Mouse (Mus musculus): ENCODE results near the gene Celf6. TPM values are rescaled to one million over a fixed set of nuclear protein-coding genes. Genes with fewer than 3 reads are reported as not detected.

The Celf6 gene
- total and polyA plus RNA-seq, 3 experiments = not detected

DNA sequence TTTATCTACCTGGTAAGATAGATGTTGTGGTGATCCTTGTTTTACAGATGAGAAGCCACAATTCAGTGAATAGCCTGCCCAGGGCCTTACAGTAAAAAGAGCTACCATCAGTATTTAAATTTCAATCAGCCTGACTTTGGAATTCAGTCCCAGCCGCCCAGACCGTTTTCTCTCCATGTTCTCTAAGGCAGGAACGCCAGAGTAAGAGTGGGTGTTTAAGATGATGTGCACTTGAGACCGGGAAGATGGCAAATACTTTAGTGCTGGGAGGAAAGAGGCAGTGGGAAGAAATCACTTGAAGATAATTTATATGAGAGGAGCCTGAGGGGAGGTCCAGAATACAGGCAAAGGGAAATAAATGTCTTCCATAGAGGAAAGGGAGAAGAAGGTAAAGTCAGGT lies 27.6 kb upstream of the Celf6 start:
- dilution Hi-C loops (cut with MboI; ENCODE audit: extremely low pct_ligation_motif_present, extremely low pct_unique_long_range_greater_than_20kb, low sequenced_read_pairs) = no loop called here
- Histone ChIP-seq H3K9ac (ENCODE audit: insufficient read depth, low read depth) (no peak overlapping the region), H3K4me2 (ENCODE audit: insufficient read depth, low read depth, poor library complexity, severe bottlenecking) (no peak overlapping the region), H3K36me3 (replicated peaks in 1 of 2; ENCODE audit: control insufficient read depth in 1 of 2, insufficient read depth in 1 of 2, low read length in 1 of 2) (peaks cover 28 to 66% of the 10 kb centered on the region in 2 experiments), H3K4me1 (ENCODE audit: control insufficient read depth in 1 of 2, insufficient read depth in 2 of 2) (peaks cover 0 to 34% of the 10 kb centered on the region in 2 experiments; a peak in 3 of 4 replicates), H3K4me3 (replicated peaks in 1 of 3; ENCODE audit: low read depth in 2 of 3, low read length in 2 of 3, poor library complexity in 1 of 3) (no peak overlapping the region), H3K79me2 (replicated peaks; ENCODE audit: control insufficient read depth, extremely low read depth, insufficient read depth, poor library complexity, severe bottlenecking) (peaks cover 4% of the 10 kb centered on the region; the same call in 1 of the 2 replicates), H3K9me3 (replicated peaks; ENCODE audit: low read length) (no peaks in the 10 kb centered on the region), H3K27ac (ENCODE audit: insufficient read depth, low read depth) (no peak overlapping the region), H3K27me3 (replicated peaks) (no peaks in the 10 kb centered on the region)
- no peak for TF ChIP-seq POLR2A (IDR thresholded peaks at IDR 0.05; ENCODE audit: low read depth, low read length)
- TF ChIP-seq HCFC1 (IDR thresholded peaks at IDR 0.05; ENCODE audit: low read depth, low read length) = no peak
- TF ChIP-seq ELF1 (IDR thresholded peaks at IDR 0.05; ENCODE audit: low read depth, low read length) = no peak
- TF ChIP-seq USF1 (IDR thresholded peaks at IDR 0.05; ENCODE audit: low read depth, low read length) = no peak
- TF ChIP-seq MXI1 (IDR thresholded peaks at IDR 0.05; ENCODE audit: low read depth, low read length) = no peak
- TF ChIP-seq USF2 (conservative IDR thresholded peaks at IDR 0.05; ENCODE audit: low read depth, low read length) = no peak
- no peak for TF ChIP-seq JUN (IDR thresholded peaks at IDR 0.05; ENCODE audit: insufficient read depth, low read depth, low read length)
- no peak for TF ChIP-seq ZKSCAN1 (IDR thresholded peaks at IDR 0.05; ENCODE audit: borderline replicate concordance, low read depth, low read length)
- no peak for TF ChIP-seq ETS1 (conservative IDR thresholded peaks at IDR 0.05; ENCODE audit: low read depth, low read length)
- no peak for TF ChIP-seq MAFK (IDR thresholded peaks at IDR 0.05; ENCODE audit: insufficient replicate concordance, low read length)
- no peak for TF ChIP-seq EP300 (IDR thresholded peaks at IDR 0.05; ENCODE audit: low read length)
- TF ChIP-seq ZC3H11A (IDR thresholded peaks at IDR 0.05; ENCODE audit: low read depth, low read length) = no peak
- in situ Hi-C loops (cut with MboI; ENCODE audit: low pct_ligation_motif_present, low pct_unique_long_range_greater_than_20kb, low sequenced_read_pairs) = no loop called here
- DNase-seq (ENCODE audit: extremely low read depth) = no peak

DNA sequence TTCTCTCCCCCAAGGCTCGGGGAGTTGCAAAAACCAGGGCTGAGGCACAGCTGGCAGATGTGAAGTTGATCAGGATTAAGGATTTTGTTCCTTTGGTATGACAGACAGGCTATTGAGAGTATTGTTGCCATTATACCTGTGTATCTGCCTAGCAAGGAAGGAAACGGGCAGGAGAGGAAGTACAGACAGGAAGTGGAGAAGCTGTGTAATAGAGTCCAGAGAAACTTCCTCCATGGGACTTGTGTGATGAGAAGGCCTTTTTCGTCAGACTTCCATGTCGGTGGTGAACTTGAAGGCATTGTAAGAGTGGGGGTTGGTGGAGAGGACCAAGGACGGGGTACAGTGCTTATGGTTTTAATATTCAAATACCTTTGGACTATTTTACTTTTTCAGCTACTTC lies 26.7 kb upstream of the Celf6 start:
- no peak for TF ChIP-seq CHD1 (IDR thresholded peaks at IDR 0.05; ENCODE audit: low read depth, low read length)
- TF ChIP-seq MEF2A (IDR thresholded peaks at IDR 0.05; ENCODE audit: borderline replicate concordance, low read depth, low read length) = no peak
- TF ChIP-seq E2F4 (IDR thresholded peaks at IDR 0.05; ENCODE audit: insufficient replicate concordance, low read depth, low read length) = no peak
- TF ChIP-seq MYC (IDR thresholded peaks at IDR 0.05; ENCODE audit: low read depth, low read length) = no peak
- no peak for TF ChIP-seq SIN3A (IDR thresholded peaks at IDR 0.05; ENCODE audit: low read length)
- TF ChIP-seq JUND (conservative IDR thresholded peaks at IDR 0.05; ENCODE audit: low read depth, low read length) = no peak
- no peak for TF ChIP-seq KAT2A (IDR thresholded peaks at IDR 0.05; ENCODE audit: insufficient replicate concordance, low read length)
- TF ChIP-seq EP300 (IDR thresholded peaks at IDR 0.05; ENCODE audit: low read length) = no peak
- TF ChIP-seq RAD21 (IDR thresholded peaks at IDR 0.05; ENCODE audit: low read depth, low read length) = no peak
- TF ChIP-seq MAZ (IDR thresholded peaks at IDR 0.05; ENCODE audit: low read depth, low read length) = no peak
- TF ChIP-seq TCF12 (IDR thresholded peaks at IDR 0.05; ENCODE audit: low read depth, low read length) = no peak
- no peak for TF ChIP-seq GABPA (IDR thresholded peaks at IDR 0.05; ENCODE audit: insufficient replicate concordance, low read depth, low read length)
- H3K9ac ChIP-seq (ENCODE audit: insufficient read depth, low read depth) = no peak overlapping the region
- dilution Hi-C loops (cut with MboI; ENCODE audit: extremely low pct_ligation_motif_present, extremely low pct_unique_long_range_greater_than_20kb, low sequenced_read_pairs) (no loop called here), in situ Hi-C loops (cut with MboI; ENCODE audit: low pct_ligation_motif_present, low pct_unique_long_range_greater_than_20kb, low sequenced_read_pairs) (no loop called here)
- peaks cover 32 to 73% of the 10 kb centered on the region in 2 experiments for H3K36me3 ChIP-seq (replicated peaks in 1 of 2; ENCODE audit: control insufficient read depth in 1 of 2, insufficient read depth in 1 of 2, low read length in 1 of 2)
- no peaks in the 10 kb centered on the region for H3K27me3 ChIP-seq (replicated peaks)
- H3K79me2 ChIP-seq (replicated peaks; ENCODE audit: control insufficient read depth, extremely low read depth, insufficient read depth, poor library complexity, severe bottlenecking) = peaks cover 4% of the 10 kb centered on the region; the same call in 1 of the 2 replicates
- no peak overlapping the region for H3K4me2 ChIP-seq (ENCODE audit: insufficient read depth, low read depth, poor library complexity, severe bottlenecking)
- no peak overlapping the region for H3K4me3 ChIP-seq (replicated peaks in 1 of 3; ENCODE audit: low read depth in 2 of 3, low read length in 2 of 3, poor library complexity in 1 of 3)
- H3K4me1 ChIP-seq (ENCODE audit: control insufficient read depth in 1 of 2, insufficient read depth in 2 of 2) = peaks cover 0 to 32% of the 10 kb centered on the region in 2 experiments; a peak in 3 of 4 replicates
- no peak for DNase-seq (ENCODE audit: extremely low read depth)
- no peaks in the 10 kb centered on the region for H3K9me3 ChIP-seq (replicated peaks; ENCODE audit: low read length)
- H3K27ac ChIP-seq (ENCODE audit: insufficient read depth, low read depth) = no peak overlapping the region

Data from CH12.LX (cell line).